Mouse (Mus musculus): ENCODE measurements around the gene Baz1b.

- TF ChIP-seq CTCF (conservative IDR thresholded peaks at IDR 0.05; ENCODE audit: insufficient read depth, insufficient read length, low read depth, low read length) (no peak), POLR2A (IDR thresholded peaks at IDR 0.05; ENCODE audit: low read depth, low read length) (no peak)
These were observed 93.2 kb downstream of the Baz1b start for GRCm38 (mm10) chr5:135280226-135280625.

Measured in kidney, adult 2 months (tissue).